Mouse (Mus musculus): ENCODE measurements around the gene Casp4.

Casp4 gene

DNA sequence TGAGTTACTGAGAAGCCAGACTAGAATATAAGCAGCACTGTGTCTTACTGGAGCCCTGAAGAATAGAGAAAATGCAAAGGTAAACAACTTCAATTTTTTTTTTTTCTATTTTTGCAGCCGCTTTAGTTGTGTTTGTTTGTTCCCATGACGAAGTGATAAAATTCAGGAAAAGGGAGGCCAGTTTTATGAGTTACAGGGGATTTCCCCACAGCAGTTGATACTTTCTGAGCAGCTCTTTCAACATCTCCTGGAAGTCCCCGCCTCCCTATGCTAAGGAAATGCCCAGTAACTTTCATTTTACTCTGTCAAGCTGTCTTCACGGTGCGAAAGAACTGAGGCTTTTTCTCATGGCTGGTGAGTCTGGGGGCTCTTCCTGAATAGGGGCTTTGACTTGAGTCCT is at the start of gene Casp4:
Gene Casp4 (plus strand): TSS at position 268 of the 400 bp plus-strand sequence.
- peak in 1 of 2 experiments; percentile 9 for DNase-seq

DNA sequence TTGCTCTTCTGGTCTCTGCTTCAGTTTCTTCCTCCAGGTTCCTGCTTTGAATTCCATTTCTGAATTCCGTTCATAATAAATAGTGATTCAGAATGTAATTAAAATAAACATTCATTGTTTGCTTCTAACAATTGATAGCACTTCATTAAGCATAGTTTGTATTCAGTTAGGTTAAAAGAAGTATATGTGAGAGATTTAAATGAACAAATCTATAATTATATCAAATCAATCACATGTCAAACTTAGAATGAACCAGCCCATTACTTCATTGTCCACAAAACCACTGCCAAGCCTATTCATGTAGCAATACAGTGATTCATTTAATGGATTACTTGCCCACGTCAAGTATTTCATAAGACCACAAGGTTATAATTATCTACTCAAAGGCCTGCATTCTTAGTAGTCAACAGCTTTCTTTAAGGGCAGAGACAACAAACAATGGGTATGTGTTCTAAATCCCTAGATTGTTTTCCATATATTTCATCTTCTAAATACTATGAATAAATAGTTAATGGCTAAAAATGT is 44.6 kb upstream of the Casp4 start:
- no peak for DNase-seq

DNA sequence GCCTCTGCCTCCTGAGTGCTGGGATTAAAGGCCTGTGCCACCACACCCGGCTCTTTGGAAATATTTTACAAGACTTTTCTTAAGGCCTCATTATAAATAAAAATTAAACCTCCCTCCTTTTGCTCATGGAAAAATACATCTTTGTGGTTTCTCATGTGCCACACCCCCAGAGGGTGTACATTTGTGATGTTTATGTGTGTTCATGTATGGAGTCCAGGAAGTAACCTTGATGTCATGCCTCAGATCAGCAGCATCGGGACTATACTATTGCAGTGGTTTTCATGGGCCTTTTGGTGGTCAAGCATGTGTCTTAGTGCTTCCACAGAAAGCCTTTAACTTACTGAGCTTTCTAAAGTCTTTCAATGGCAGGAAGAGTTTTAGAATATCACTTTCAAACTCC is 38.4 kb upstream of the Casp4 start:
- DNase-seq = no peak

DNA sequence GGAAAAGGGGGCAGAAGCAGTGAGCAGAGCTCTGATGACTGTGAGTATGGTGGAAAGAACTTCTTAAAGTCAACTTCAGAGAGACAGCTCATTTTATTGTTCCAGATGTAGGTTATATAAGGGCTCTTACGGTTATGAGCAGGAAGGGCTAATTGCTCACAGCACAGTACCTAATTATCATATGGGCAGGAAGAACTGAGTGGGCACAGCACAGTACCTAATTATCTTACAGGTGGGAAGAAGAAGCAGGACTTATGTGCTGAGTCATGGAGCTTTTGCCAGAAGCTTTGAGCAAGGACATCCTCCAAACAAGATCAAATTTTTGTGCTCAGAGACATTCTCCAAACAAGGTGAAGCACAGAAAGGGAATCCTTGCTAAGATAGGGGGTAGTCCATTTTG is 37.7 kb upstream of the Casp4 start:
- no peak for DNase-seq

DNA sequence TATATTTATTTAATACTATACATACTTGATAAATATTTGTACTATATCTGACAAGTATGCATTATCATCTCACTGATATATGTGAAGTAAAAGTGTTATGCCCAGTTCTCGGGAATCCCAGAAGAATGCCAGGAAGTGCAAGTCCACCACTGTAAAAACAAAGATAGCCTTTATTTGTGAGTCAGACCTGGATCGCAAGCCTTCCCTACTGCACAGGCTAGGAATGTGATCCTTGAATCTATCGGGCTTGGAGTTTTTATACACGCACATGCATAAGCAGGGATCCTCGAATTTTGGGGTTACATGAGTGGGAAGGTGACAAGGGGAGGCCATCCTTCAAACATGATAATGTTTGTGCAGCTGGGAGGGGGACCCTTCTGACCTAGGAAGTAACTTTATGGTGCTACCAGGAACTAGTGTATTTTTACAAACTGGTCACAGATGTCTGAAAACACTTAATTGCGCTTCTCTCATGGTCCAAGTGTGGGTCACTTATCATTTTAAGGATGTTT is 37.2 kb upstream of the Casp4 start:
- no peak for DNase-seq

DNA sequence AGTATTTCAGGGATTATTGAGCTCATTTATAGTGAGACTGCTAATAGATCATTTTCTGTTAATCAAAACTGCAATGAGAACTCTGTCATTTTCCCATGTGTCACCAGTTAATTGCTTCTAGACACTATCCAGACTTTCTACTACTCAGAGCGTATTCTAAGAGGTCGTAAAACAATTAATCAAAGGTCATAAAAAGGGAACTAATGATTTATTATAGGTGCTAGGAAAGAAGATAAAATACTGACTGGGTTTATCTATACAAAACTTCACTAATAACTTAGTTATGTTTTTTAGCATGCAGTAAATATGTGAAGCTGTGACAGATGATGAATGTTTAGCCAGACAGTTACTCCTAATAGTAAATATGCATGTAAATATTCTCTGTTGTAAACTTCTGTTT is 22.6 kb upstream of the Casp4 start:
- no peak for DNase-seq

DNA sequence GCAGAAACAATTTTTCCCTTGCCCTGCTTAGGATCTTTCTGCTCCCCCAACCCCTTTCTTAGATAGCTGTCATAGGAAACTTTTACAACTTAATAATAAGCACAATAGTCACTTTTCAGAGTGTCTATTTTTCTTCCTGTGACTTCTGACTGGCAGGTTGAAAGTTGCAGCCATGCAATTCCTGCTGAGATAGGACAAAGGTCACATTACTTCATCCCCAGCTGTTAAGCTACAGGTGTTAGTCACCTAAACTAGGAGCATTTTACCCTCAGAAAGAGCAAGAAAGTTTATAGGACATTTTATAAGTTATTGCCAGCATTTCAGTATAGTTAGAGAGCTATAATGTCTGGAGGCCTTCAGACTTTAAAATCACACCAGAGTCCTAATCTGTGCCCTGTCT is 22.0 kb upstream of the Casp4 start:
- no peak for DNase-seq

DNA sequence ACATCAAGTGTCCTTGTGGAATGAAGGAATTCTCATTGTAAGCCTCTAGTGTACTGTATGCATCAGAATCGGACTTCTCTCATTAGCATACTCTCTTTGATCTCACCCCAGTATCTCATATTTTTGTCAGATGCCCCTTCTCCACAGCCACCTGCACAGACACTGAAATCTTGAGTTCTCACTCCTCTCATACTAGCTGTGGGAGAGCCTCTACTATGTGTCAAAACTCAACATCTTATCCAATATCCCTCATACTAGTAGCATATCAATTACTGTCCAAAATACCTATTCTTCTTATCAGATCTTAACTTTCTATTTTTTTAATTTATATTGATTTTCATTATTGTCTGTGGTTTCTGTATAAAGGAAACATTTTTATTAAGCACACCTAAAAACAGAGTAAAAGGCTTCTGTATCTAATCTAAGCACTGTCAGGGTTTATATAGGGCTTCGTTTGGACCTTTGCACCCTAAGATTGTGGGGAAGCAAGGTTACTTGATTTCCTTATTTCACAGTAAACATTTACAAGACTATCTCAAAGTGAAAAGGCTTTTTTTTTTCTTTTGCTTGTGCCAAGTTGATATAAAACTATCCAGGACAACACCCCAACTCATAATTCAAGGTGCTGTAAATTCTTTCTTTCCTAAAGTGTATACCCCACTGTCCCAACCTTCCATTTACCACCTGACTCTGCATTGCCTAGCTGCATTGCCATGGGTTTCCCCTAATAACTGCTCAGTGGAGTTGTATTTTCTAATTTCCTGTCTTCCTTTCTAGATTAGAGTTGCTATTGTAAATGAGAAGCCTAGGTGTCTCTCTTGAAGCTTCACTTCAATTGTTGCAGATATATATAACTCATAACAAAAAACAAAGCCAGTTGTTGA is 12.0 kb upstream of the Casp4 start:
- no peak for DNase-seq

DNA sequence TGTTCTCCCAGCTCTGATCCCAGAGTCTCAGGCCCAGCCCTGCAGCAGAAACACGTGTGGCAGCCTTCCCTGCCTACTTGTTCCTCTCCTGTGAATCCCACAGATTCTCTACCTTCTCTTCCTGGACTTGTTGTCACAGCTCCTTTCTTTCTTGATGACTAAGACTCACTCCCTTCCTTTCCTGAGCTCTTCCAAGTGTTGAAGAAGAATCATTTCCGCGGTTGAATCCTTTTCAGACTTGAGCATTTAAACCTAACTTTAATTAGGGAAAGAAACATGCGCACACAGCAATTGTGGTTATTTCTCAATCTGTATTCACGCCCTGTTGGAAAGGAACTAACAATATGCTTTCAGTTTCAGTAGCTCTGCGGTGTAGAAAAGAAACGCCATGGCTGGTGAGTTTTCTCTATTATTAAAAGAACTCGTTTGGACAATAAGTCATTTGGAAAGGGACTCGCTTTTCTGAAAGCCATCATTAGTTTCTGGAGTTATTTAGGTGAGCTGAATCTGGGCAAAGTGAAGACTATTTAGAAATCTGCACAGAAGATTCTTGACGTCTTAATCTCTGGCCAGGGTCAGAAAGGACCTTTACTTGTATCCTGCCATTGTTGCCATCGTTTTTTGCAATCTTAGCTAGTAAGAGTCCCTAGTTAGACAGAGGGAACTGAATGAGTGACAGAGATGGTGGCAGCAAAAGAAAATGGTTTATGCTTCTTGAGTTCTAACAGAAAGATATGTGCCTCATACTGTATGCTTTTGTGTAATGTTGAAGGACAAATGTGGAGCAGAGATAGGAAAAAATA is 10.1 kb upstream of the Casp4 start, which contains the start of gene Casp1:
Gene Casp1 (plus strand): TSS at position 189 of the 803 bp plus-strand sequence.
- no peak for DNase-seq

DNA sequence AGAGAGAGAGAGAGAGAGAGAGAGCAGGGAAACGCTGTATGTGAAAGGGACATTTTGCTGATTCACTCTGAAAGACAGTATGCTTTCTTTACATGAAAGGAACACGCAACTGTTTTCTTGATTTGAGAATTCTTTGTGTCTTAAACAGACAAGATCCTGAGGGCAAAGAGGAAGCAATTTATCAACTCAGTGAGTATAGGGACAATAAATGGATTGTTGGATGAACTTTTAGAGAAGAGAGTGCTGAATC is 9.6 kb upstream of the Casp4 start:
- no peak for DNase-seq

DNA sequence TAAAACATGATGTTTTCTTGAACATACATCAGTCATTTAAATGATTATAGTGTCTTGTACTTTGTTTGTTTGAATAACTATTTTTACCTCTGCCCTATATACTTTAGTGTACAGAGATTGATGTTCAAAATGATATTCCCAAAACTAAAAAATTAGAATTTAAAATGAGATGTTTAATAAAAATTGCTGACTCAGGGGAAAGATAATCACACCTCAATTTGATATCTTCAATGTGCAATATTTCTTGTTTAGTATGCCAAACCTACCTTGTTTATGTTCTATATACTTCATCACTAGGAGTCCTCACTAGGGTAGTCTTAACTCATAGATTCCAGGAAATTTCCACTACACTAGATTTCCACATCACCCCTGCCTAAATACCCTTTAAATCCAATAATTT is 1.5 kb downstream of the Casp4 start:
- no peak for DNase-seq

DNA sequence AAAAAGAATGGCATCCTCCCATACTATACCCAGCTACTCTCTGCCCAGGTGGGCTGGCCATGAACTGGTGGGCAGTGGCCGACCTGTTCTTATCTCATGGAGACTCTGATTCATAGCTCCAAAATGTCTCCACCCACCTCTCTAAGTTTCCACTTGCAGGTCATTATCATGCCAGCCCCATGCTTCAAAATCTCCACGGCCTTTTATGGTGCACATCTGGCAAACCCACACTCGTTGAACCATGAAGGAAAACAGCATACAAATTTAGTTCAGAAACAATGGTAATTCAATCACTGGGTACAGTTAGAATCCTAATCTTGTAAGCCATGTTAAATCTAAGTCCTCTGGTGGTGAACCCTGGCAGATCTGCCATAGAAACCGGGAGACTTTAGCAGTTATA is 2.8 kb downstream of the Casp4 start:
- no peak for DNase-seq

DNA sequence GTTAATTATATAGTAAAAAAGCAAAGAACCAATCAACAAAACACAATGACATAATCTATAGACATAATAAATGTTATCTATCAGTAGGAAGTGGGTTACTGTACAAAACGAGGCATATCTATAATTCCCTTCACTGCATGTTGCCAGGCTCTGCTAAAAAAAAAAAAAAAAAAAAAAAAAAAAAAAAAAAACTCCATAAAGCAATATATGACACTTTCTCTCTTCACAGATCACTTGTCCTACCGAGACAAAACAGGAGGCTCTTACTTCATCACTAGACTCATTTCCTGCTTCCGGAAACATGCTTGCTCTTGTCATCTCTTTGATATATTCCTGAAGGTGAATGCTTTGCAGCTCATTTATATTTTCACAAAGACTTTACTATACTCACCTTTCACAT is 19.6 kb downstream of the Casp4 start:
- DNase-seq = no peak

DNA sequence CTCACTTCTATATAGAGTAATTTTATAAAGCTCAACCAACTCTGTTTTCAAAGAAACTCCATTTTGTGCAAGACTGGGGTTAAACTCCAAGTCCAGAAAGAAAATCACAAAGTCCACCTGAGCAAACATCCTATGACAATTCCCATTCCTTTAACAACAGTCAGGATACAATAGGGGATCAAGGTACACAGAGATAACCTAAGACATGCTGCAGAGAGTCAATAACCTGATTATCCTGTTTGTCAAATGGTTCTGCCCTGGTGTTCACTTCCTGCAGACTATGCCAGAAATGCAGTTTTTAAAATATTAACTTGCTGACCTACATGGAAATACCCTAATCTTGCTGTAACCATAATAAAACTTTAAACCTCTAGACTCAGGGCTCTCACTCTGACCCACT is 23.8 kb downstream of the Casp4 start:
- DNase-seq = no peak

DNA sequence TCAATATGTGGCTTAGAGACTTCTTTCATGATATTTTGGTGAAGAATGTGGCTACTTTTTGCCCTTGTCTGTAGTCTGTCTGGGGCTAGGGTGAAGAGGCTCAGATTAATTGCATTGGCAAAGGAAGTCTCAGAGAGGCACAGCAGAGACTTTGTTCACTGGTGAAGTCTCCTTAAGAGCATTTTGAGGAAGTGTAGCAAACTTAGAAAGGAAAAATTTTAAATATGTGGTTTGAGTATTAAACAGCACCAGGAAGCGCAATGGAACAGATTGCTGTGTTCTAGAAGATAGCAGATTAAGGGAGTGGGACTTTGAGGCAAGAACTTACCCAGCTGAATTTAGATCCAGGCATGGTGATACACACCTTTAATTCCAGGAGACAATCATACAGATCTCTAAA is 24.8 kb downstream of the Casp4 start:
- no peak for DNase-seq

DNA sequence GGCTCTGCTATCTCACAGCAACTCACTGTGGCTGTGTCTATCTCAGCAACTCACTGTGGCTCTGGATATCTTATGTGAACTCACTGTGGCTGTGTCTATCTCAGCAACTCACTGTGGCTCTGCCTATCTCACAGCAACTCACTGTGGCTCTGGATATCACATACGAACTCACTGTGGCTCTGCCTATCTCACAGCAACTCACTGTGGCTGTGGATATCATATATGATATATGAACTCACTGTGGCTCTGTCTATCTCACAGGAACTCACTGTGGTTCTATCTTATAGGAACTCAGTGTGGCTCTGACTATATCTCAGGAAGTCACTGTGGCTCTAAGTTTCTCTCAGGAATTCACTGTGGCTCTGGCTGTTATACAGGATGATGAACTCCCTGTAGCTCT is 34.5 kb downstream of the Casp4 start:
- DNase-seq = no peak

DNA sequence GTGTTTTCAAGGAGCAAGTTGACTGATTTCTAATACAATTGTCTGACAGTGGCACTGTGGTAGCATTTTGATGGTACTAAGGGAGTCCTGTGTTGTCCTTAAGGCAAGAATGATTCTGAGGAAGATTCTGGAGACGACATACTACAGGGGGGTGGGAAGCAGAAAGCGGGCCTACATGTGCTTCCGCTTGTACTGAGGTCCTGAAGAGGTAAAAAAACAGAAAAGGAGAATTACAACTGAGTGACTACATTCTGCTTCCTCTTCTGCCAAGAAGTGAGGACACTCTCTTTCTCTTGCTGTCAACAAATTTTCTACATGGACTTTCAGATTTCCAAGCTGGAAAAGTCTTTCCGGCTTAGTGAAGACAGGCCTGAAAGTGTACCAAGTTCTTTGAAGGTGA is 35.5 kb downstream of the Casp4 start:
- no peak for DNase-seq

DNA sequence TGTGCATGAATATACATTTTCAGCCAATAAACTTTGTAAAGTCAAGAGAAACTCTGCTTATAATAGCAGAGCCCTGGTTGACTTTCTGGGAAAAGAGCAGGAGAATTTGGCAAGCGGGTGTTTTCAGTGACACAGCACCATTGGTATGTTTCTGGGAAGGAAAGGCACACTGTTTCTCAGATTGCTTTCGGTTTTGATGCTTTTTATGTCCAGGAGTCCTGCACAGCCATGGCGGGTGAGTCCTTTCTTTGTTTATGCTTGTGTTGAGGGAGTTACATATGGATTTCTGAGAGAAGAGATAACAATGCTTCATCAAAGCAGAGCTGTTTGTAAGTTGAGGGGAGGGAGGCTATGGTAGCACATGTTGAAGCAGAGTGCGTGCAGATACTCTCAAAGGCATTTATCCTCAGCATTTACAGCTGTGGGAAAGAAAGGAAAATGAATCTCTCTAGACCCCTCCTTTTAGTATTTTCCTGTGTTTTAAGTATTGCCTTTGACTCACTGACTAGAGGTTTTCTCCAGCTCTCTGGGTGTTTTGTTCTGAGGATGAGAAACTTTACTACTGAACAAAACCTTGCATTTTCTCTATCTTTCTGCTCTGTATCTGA is 36.8 kb downstream of the Casp4 start, which contains the start of gene Casp12:
Gene Casp12 (plus strand): TSS at position 140 of the 608 bp plus-strand sequence.
- peak in 1 of 2 experiments; percentile 34 for DNase-seq

DNA sequence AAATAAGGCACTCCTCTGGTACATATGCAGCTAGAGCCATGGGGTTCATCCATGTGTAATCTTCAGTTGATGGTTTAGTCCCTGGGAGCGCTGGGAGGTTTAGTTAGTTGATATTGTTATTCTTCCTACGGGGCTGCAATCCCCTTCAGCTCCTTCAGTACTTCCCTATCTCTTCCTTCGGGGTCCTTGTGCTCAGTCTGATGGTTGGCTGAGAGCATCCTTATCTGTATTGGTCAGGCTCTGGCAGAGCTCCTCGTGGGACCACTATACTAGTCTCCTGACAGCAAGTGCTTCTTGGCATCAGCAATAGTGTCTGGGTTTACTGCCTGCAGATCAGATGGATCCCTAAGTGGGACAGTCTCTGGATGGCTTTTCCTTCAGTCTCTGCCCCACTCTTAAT is 38.8 kb downstream of the Casp4 start:
- DNase-seq = no peak

DNA sequence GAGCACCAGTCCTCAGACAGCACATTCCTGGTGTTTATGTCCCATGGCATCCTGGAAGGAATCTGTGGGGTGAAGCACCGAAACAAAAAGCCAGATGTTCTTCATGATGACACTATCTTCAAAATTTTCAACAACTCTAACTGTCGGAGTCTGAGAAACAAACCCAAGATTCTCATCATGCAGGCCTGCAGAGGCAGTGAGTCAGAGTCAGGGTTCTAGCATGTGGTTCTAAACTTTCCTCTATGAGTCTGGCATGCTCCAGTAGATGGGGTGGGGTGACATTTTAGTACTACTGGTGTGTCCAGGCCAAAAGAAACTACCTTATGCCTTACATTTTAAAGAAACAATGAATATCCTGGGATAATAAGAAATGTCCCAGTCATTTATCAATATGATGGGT is 45.0 kb downstream of the Casp4 start:
- DNase-seq = no peak

DNA sequence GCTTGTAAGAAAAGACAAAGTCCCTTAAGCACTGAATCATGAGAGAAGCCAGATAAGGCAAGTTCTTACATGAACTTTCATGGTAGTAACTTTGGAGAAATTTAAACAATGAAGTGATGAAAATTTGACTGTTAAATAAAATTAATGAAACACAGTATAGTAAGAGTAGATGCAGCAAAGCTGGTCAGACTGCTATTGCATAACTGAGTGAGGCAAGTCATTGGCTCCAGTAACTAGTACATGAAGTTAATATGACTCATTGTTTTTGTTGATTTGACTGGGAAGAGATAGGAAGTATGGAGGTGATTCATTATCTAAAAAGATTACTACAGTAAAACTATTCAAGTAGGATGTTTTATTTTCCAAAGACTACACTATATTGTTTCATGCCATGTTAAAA is 48.2 kb downstream of the Casp4 start:
- DNase-seq = no peak

Measured in kidney, postnatal 25 days (tissue).